Mouse (Mus musculus): ENCODE measurements at regions not wholly inside any gene's neighbourhood (a gene's known extent, or its start where the extent isn't known, plus 50 kb on each side); places are given as distances from the start of the nearest gene placed in this dataset.

GRCm38 (mm10) chr10:96685991-96686601 is 69.3 kb downstream of the Btg1 start:
- H3K4me2 ChIP-seq = no peak overlapping the region
- 83% methylated on average over 5 of the region's 5 CpGs for WGBS
- no peak overlapping the region for H3K27ac ChIP-seq
- no peak for ATAC-seq
- no peaks in the 10 kb centered on the region for H3K9me3 ChIP-seq (replicated peaks)
- H3K9ac ChIP-seq = no peak overlapping the region
- no peak overlapping the region for H3K4me3 ChIP-seq
- no peaks in the 10 kb centered on the region for H3K36me3 ChIP-seq (ENCODE audit: poor library complexity, severe bottlenecking)
- peaks cover 8% of the 10 kb centered on the region for H3K4me1 ChIP-seq
- H3K27me3 ChIP-seq = no peaks in the 10 kb centered on the region

- H3K9me3 ChIP-seq (replicated peaks) = no peaks in the 10 kb centered on the region
- H3K27me3 ChIP-seq = no peaks in the 10 kb centered on the region
- no peak overlapping the region for H3K4me3 ChIP-seq
- WGBS = 77% methylated on average over 6 of the region's 6 CpGs
- no peak overlapping the region for H3K27ac ChIP-seq
- no peak overlapping the region for H3K4me2 ChIP-seq
- ATAC-seq = peak; percentile 55; the same call in 1 of the 2 replicates
- no peak overlapping the region for H3K9ac ChIP-seq
- peaks cover 13% of the 10 kb centered on the region for H3K4me1 ChIP-seq
- H3K36me3 ChIP-seq (ENCODE audit: poor library complexity, severe bottlenecking) = no peaks in the 10 kb centered on the region
These were observed 70.0 kb downstream of the Btg1 start for GRCm38 (mm10) chr10:96686659-96687440.

- Histone ChIP-seq H3K4me2 (no peak overlapping the region), H3K36me3 (ENCODE audit: poor library complexity, severe bottlenecking) (no peaks in the 10 kb centered on the region), H3K9me3 (replicated peaks) (no peaks in the 10 kb centered on the region), H3K27ac (no peak overlapping the region), H3K27me3 (no peaks in the 10 kb centered on the region), H3K4me1 (peaks cover 13% of the 10 kb centered on the region), H3K9ac (no peak overlapping the region), H3K4me3 (no peak overlapping the region)
- 96% methylated on average over 1 of the region's 1 CpGs for WGBS
- ATAC-seq = no peak
These were observed 70.6 kb downstream of the Btg1 start for GRCm38 (mm10) chr10:96687441-96687772.

GRCm38 (mm10) chr10:96689976-96690867 is 73.4 kb downstream of the Btg1 start:
- WGBS = 86% methylated on average over 11 of the region's 11 CpGs

GRCm38 (mm10) chr10:96690868-96691302 is 74.1 kb downstream of the Btg1 start:
- H3K27ac ChIP-seq = no peak overlapping the region
- H3K4me3 ChIP-seq = no peak overlapping the region
- H3K36me3 ChIP-seq (ENCODE audit: poor library complexity, severe bottlenecking) = no peaks in the 10 kb centered on the region
- H3K4me1 ChIP-seq = peaks cover 13% of the 10 kb centered on the region
- H3K27me3 ChIP-seq = no peaks in the 10 kb centered on the region
- no peaks in the 10 kb centered on the region for H3K9me3 ChIP-seq (replicated peaks)
- WGBS = 23% methylated on average over 2 of the region's 2 CpGs
- H3K4me2 ChIP-seq = no peak overlapping the region
- no peak overlapping the region for H3K9ac ChIP-seq
- ATAC-seq = peak; percentile 57; the same call in 1 of the 2 replicates

More at GRCm38 (mm10) chr10:96689976-96690867, 73.4 kb downstream of the Btg1 start:
- no peak for ATAC-seq
- no peaks in the 10 kb centered on the region for H3K36me3 ChIP-seq (ENCODE audit: poor library complexity, severe bottlenecking)
- H3K4me1 ChIP-seq = peaks cover 13% of the 10 kb centered on the region
- no peak overlapping the region for H3K27ac ChIP-seq
- H3K4me3 ChIP-seq = no peak overlapping the region
- no peaks in the 10 kb centered on the region for H3K9me3 ChIP-seq (replicated peaks)
- H3K27me3 ChIP-seq = no peaks in the 10 kb centered on the region
- no peak overlapping the region for H3K9ac ChIP-seq
- H3K4me2 ChIP-seq = no peak overlapping the region

- Histone ChIP-seq H3K4me1 (peaks cover 13% of the 10 kb centered on the region), H3K9me3 (replicated peaks) (no peaks in the 10 kb centered on the region), H3K4me2 (no peak overlapping the region), H3K9ac (no peak overlapping the region), H3K4me3 (no peak overlapping the region), H3K27ac (no peak overlapping the region), H3K27me3 (no peaks in the 10 kb centered on the region), H3K36me3 (ENCODE audit: poor library complexity, severe bottlenecking) (no peaks in the 10 kb centered on the region)
- WGBS = 89% methylated on average over 6 of the region's 6 CpGs
- ATAC-seq = no peak
These were observed 74.6 kb downstream of the Btg1 start for GRCm38 (mm10) chr10:96691319-96691870.

GRCm38 (mm10) chr10:96692821-96693220 is 76.0 kb downstream of the Btg1 start:
- peaks cover 13% of the 10 kb centered on the region for H3K4me1 ChIP-seq
- no peak overlapping the region for H3K9ac ChIP-seq
- no peaks in the 10 kb centered on the region for H3K9me3 ChIP-seq (replicated peaks)
- H3K36me3 ChIP-seq (ENCODE audit: poor library complexity, severe bottlenecking) = no peaks in the 10 kb centered on the region
- no peaks in the 10 kb centered on the region for H3K27me3 ChIP-seq
- no peak overlapping the region for H3K4me3 ChIP-seq
- no peak overlapping the region for H3K4me2 ChIP-seq
- no peak for ATAC-seq
- H3K27ac ChIP-seq = no peak overlapping the region
- WGBS = 91% methylated on average over 7 of the region's 7 CpGs

GRCm38 (mm10) chr10:96693766-96694165 is 77.0 kb downstream of the Btg1 start:
- ATAC-seq = no peak
- Histone ChIP-seq H3K4me2 (no peak overlapping the region), H3K9ac (no peak overlapping the region), H3K36me3 (ENCODE audit: poor library complexity, severe bottlenecking) (no peaks in the 10 kb centered on the region), H3K27me3 (no peaks in the 10 kb centered on the region), H3K4me3 (no peak overlapping the region), H3K9me3 (replicated peaks) (no peaks in the 10 kb centered on the region), H3K27ac (no peak overlapping the region), H3K4me1 (peaks cover 13% of the 10 kb centered on the region)
- WGBS = 82% methylated on average over 6 of the region's 6 CpGs

- no peak for ATAC-seq
- Histone ChIP-seq H3K36me3 (ENCODE audit: poor library complexity, severe bottlenecking) (no peaks in the 10 kb centered on the region), H3K4me3 (no peak overlapping the region), H3K27ac (no peak overlapping the region), H3K9me3 (replicated peaks) (no peaks in the 10 kb centered on the region), H3K9ac (no peak overlapping the region), H3K4me1 (peaks cover under 1% of the 10 kb centered on the region; the same call in 1 of the 2 replicates), H3K27me3 (no peaks in the 10 kb centered on the region), H3K4me2 (no peak overlapping the region)
- 94% methylated on average over 7 of the region's 7 CpGs for WGBS
These were observed 79.8 kb downstream of the Btg1 start for GRCm38 (mm10) chr10:96696571-96696970.

- no peaks in the 10 kb centered on the region for H3K4me1 ChIP-seq
- no peak for ATAC-seq
- no peak overlapping the region for H3K4me2 ChIP-seq
- H3K27ac ChIP-seq = no peak overlapping the region
- H3K27me3 ChIP-seq = no peaks in the 10 kb centered on the region
- H3K9ac ChIP-seq = no peak overlapping the region
- H3K4me3 ChIP-seq = no peak overlapping the region
- WGBS = 84% methylated on average over 3 of the region's 3 CpGs
- no peaks in the 10 kb centered on the region for H3K36me3 ChIP-seq (ENCODE audit: poor library complexity, severe bottlenecking)
- no peaks in the 10 kb centered on the region for H3K9me3 ChIP-seq (replicated peaks)
These were observed 81.0 kb downstream of the Btg1 start for GRCm38 (mm10) chr10:96697781-96698180.

- Histone ChIP-seq H3K9ac (no peak overlapping the region), H3K4me1 (no peaks in the 10 kb centered on the region), H3K36me3 (ENCODE audit: poor library complexity, severe bottlenecking) (no peaks in the 10 kb centered on the region), H3K27me3 (no peaks in the 10 kb centered on the region), H3K27ac (no peak overlapping the region), H3K4me3 (no peak overlapping the region), H3K4me2 (no peak overlapping the region), H3K9me3 (replicated peaks) (no peaks in the 10 kb centered on the region)
- ATAC-seq = no peak
- 97% methylated on average over 4 of the region's 4 CpGs for WGBS
These were observed 89.8 kb downstream of the Btg1 start for GRCm38 (mm10) chr10:96706656-96707055.

- H3K4me1 ChIP-seq = no peaks in the 10 kb centered on the region
- H3K27me3 ChIP-seq = no peaks in the 10 kb centered on the region
- no peak overlapping the region for H3K9ac ChIP-seq
- no peak overlapping the region for H3K4me2 ChIP-seq
- H3K4me3 ChIP-seq = no peak overlapping the region
- no peak overlapping the region for H3K27ac ChIP-seq
- H3K9me3 ChIP-seq (replicated peaks) = no peaks in the 10 kb centered on the region
- no peaks in the 10 kb centered on the region for H3K36me3 ChIP-seq (ENCODE audit: poor library complexity, severe bottlenecking)
- 76% methylated on average over 2 of the region's 2 CpGs for WGBS
- ATAC-seq = peak; percentile 27; the same call in 1 of the 2 replicates
These were observed 91.7 kb downstream of the Btg1 start for GRCm38 (mm10) chr10:96708471-96708870.

All from forebrain, embryonic 13.5 days (tissue).